Mouse (Mus musculus) central nervous system, embryonic 14 days (tissue): ENCODE results near the gene AW146154. TPM values are rescaled to one million over a fixed set of nuclear protein-coding genes. Genes with fewer than 3 reads are reported as not detected.

Source experiments
- polyA plus RNA-seq: library from polyadenylated mRNA; depleted of rRNA; stranded (reverse); fragments of >200 nt; gene quantifications from 2 replicates; pipeline ENCODE4 v1.2.3, GENCODE M21; 2012; rRNA removed

The AW146154 gene
- 5.5 and 6.2 TPM in 2 replicates for polyA plus RNA-seq

DNA sequence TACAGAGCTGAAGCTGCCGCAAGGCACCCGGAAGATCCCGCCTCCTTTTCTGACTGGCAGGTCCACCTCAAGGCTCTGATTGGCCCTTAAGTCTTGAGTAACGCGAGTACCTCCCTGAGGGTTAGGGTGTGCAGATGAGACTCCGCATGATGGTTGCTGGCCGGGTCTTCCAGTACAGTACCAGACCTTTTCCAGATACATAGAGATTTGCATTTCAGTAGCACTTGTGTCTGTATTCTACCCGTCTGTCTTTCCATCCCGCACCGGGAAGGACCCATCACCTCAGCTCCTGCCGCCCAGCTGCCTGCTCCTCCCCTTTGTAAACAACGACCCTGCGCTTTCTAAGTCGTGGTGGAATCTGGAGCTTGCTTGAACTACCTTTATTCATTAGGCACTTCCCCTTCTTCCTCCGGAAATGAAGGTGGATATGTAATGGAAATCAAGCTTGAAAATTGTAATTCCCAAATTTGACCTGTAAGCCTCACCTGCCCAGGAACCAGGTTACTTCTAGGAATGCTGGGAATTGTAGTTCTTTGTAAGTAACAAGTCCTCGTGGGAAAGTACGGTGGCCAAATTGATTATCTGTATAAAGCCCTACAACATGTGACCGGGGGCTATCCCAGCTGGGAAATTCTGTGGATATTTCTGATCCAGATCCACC lies at the start of gene AW146154, which contains the start of gene Gm20449:
TSS of gene AW146154 (minus strand) at position 502 of the 661 bp plus-strand sequence.
TSS of gene Gm20449 (minus strand) at position 29 of the 661 bp plus-strand sequence.

GRCm38 (mm10) chr7:41448596-41448995 lies 51.1 kb downstream of the AW146154 start, which contains the start of gene Vmn2r57:
TSS of gene Vmn2r57 (minus strand) at chr7:41448696.

Other genes with a start within 250 kb of the AW146154 start
- 4.9 TPM in 2 replicates for gene AI987944, start 106.5 kb downstream of the AW146154 start, polyA plus RNA-seq
- gene Vmn2r57, start 51.2 kb downstream of the AW146154 start, polyA plus RNA-seq, result 0.16 and 0.20 TPM in 2 replicates
- gene Gm20449, start 473 bp downstream of the AW146154 start, polyA plus RNA-seq, result 0.14 and 0.15 TPM in 2 replicates
- gene Gm6871, start 73.8 kb upstream of the AW146154 start, polyA plus RNA-seq, result not detected in 2 replicates
- gene 2610021A01Rik, start 99.3 kb upstream of the AW146154 start, polyA plus RNA-seq, result 15.0 and 17.8 TPM in 2 replicates
- gene Zfp788, start 133.3 kb upstream of the AW146154 start, polyA plus RNA-seq, result 19.9 and 21.4 TPM in 2 replicates